Mouse (Mus musculus): ENCODE data around the gene Gm17555.
"Not testable (repeated sequence)": the region's sequence is repeated elsewhere in the genome, so short reads cannot be mapped to it uniquely, and the experiment has no call there.

Gene Gm17555

GRCm38 (mm10) chr2:126214800-126215199, at the start of gene Gm17555:
Gm17555 (plus strand) TSS chr2:126215100.
- not testable (repeated sequence) for DNase-seq (ENCODE audit: low spot score)

GRCm38 (mm10) chr2:126165277-126166018, 49.5 kb upstream of the Gm17555 start:
- no peak for DNase-seq (ENCODE audit: low spot score)

- DNase-seq (ENCODE audit: low spot score) = no peak
Measured at GRCm38 (mm10) chr2:126166335-126166734, 48.6 kb upstream of the Gm17555 start.

- DNase-seq (ENCODE audit: low spot score) = no peak
Measured at GRCm38 (mm10) chr2:126166848-126167617, 47.9 kb upstream of the Gm17555 start.

- no peak for DNase-seq (ENCODE audit: low spot score)
Measured at GRCm38 (mm10) chr2:126171427-126171826, 43.5 kb upstream of the Gm17555 start.

- no peak for DNase-seq (ENCODE audit: low spot score)
Measured at GRCm38 (mm10) chr2:126191306-126191705, 23.6 kb upstream of the Gm17555 start.

GRCm38 (mm10) chr2:126192129-126192528, 22.8 kb upstream of the Gm17555 start:
- no peak for DNase-seq (ENCODE audit: low spot score)

- no peak for DNase-seq (ENCODE audit: low spot score)
Measured at GRCm38 (mm10) chr2:126195631-126196356, 19.1 kb upstream of the Gm17555 start.

- DNase-seq (ENCODE audit: low spot score) = no peak
Measured at GRCm38 (mm10) chr2:126198971-126199370, 15.9 kb upstream of the Gm17555 start.

- DNase-seq (ENCODE audit: low spot score) = no peak
Measured at GRCm38 (mm10) chr2:126211011-126211680, 3.8 kb upstream of the Gm17555 start.

GRCm38 (mm10) chr2:126227581-126227980, 12.7 kb downstream of the Gm17555 start:
- no peak for DNase-seq (ENCODE audit: low spot score)

- no peak for DNase-seq (ENCODE audit: low spot score)
Measured at GRCm38 (mm10) chr2:126231731-126232130, 16.8 kb downstream of the Gm17555 start.

- no peak for DNase-seq (ENCODE audit: low spot score)
Measured at GRCm38 (mm10) chr2:126236905-126237304, 22.0 kb downstream of the Gm17555 start.

- peak; percentile 54 for DNase-seq (ENCODE audit: low spot score)
Measured at GRCm38 (mm10) chr2:126245446-126245845, 30.5 kb downstream of the Gm17555 start.

- DNase-seq (ENCODE audit: low spot score) = no peak
Measured at GRCm38 (mm10) chr2:126248536-126248935, 33.6 kb downstream of the Gm17555 start.

- no peak for DNase-seq (ENCODE audit: low spot score)
Measured at GRCm38 (mm10) chr2:126252211-126252610, 37.3 kb downstream of the Gm17555 start.
